Mouse (Mus musculus) testis, adult 2 months (tissue): ENCODE results near the gene Adamtsl4.

Experiments used
- CTCF ChIP-seq: fragments of 200-500 bp; IDR thresholded peaks from 2 replicates; pipeline ENCODE4 v1.5.1; 2012; ENCODE audit warnings: low read depth, mild to moderate bottlenecking, inconsistent platforms, low read length, moderate library complexity; ENCODE audit not compliant: control insufficient read depth, insufficient read depth, insufficient replicate concordance
- POLR2A ChIP-seq: fragments of 200-500 bp; IDR thresholded peaks from 2 replicates; pipeline ENCODE4 v1.6.1; 2012; ENCODE audit warnings: low read depth, mild to moderate bottlenecking, inconsistent platforms, low read length, moderate library complexity; ENCODE audit not compliant: control insufficient read depth

DNA sequence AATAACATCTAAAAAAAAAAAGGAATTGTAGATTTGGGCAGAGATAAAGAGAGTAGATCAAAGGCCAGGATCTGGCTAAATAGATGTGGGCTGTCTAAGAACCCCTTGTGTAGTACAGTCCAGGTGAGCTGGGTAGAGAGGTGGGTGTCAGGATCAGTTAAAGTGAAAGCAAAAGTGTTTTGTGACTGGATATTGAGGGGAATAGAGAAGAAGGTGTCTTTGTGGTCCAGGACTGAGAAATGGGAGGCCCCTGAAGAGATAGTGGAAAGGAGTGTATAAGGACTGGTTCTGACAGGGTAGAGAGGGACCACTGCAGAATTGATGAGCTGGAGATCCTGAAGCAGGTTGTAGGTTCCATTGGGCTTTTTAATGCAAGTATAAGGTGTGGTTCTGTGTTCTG is 22.2 kb upstream of the Adamtsl4 start:
- TF ChIP-seq POLR2A (no peak), CTCF (no peak)
